Mouse (Mus musculus): ENCODE measurements at regions not wholly inside any gene's neighbourhood (a gene's known extent, or its start where the extent isn't known, plus 50 kb on each side); places are given as distances from the start of the nearest gene placed in this dataset.

DNA sequence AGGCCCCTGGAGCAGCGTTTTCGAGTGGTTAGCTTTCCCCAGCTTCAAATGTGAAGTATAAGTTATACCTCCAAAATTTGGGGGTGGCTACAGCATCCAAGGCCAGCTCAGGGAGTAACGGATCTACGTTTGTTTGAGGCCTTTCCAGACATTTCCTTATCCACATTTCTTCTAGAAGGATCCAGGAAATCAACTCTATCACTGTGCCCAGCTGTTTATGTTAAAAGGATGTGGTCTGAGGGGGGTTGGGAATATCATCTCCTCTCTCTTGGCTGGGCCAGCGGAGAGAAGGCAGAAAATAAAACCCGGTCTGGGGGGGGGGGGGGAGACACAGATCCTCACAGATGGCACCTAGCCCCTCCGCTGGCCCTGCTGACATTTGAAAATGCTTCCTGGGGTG lies 85.1 kb upstream of the Hes1 start:
- no peaks in the 10 kb centered on the region for H3K4me1 ChIP-seq (ENCODE audit: control insufficient read depth, insufficient read depth, low read length)
- WGBS: 72% methylated on average over 7 of the region's 7 CpGs
- H3K27me3 ChIP-seq (ENCODE audit: control insufficient read depth, insufficient read depth, low read length): no peaks in the 10 kb centered on the region
- H3K4me3 ChIP-seq (ENCODE audit: low read length): no peak overlapping the region
- no peaks in the 10 kb centered on the region for H3K9me3 ChIP-seq (ENCODE audit: control insufficient read depth, low read length)
- no peak overlapping the region for H3K27ac ChIP-seq (ENCODE audit: low read depth, low read length)
- H3K4me2 ChIP-seq (replicated peaks; ENCODE audit: low read depth, low read length): no peak overlapping the region
- H3K36me3 ChIP-seq (ENCODE audit: control insufficient read depth, insufficient read depth, low read length): no peaks in the 10 kb centered on the region
- no peak for ATAC-seq (ENCODE audit: low FRiP score, low TSS enrichment)
- no peak overlapping the region for H3K9ac ChIP-seq (ENCODE audit: low read depth, low read length)

- no peak overlapping the region for H3K4me2 ChIP-seq (replicated peaks; ENCODE audit: low read depth, low read length)
- no peaks in the 10 kb centered on the region for H3K9me3 ChIP-seq (ENCODE audit: control insufficient read depth, low read length)
- no peaks in the 10 kb centered on the region for H3K4me1 ChIP-seq (ENCODE audit: control insufficient read depth, insufficient read depth, low read length)
- no peak overlapping the region for H3K9ac ChIP-seq (ENCODE audit: low read depth, low read length)
- no peaks in the 10 kb centered on the region for H3K27me3 ChIP-seq (ENCODE audit: control insufficient read depth, insufficient read depth, low read length)
- H3K4me3 ChIP-seq (ENCODE audit: low read length): no peak overlapping the region
- WGBS: 82% methylated on average over 7 of the region's 7 CpGs
- no peak overlapping the region for H3K27ac ChIP-seq (ENCODE audit: low read depth, low read length)
- H3K36me3 ChIP-seq (ENCODE audit: control insufficient read depth, insufficient read depth, low read length): no peaks in the 10 kb centered on the region
- ATAC-seq (ENCODE audit: low FRiP score, low TSS enrichment): no peak
These were observed 82.6 kb upstream of the Hes1 start for GRCm38 (mm10) chr16:29981543-29981942.

DNA sequence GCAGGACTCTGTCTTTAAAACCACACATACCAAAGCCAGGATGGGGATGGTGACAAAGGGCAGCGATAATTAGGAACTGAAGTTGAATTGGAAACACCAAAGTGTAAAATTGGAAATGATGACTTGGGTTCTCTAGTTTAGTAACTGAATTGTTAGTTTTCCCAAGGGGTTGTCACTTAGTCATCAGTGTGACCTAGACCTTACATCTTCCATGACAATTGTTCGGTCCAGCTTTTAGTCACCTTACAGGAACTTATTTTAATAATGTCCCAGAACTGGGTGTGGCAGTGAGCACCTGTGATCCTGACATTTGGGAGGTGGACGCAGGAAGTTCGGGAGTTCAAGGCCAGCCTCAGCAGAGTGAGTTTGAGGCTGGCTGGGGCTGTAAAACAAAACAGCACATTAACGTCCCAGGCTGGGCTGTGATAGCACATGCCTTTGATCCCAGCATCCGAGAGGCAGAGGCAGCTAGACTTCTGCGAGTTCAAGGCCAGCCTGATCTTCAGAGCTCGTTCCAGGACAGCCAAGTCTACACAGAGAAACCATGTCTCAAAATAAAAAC lies 81.9 kb upstream of the Hes1 start:
- H3K4me3 ChIP-seq (ENCODE audit: low read length): no peak overlapping the region
- H3K36me3 ChIP-seq (ENCODE audit: control insufficient read depth, insufficient read depth, low read length): no peaks in the 10 kb centered on the region
- WGBS: 86% methylated on average over 8 of the region's 8 CpGs
- no peaks in the 10 kb centered on the region for H3K9me3 ChIP-seq (ENCODE audit: control insufficient read depth, low read length)
- no peaks in the 10 kb centered on the region for H3K4me1 ChIP-seq (ENCODE audit: control insufficient read depth, insufficient read depth, low read length)
- H3K27me3 ChIP-seq (ENCODE audit: control insufficient read depth, insufficient read depth, low read length): no peaks in the 10 kb centered on the region
- ATAC-seq (ENCODE audit: low FRiP score, low TSS enrichment): no peak
- H3K9ac ChIP-seq (ENCODE audit: low read depth, low read length): no peak overlapping the region
- H3K4me2 ChIP-seq (replicated peaks; ENCODE audit: low read depth, low read length): no peak overlapping the region
- H3K27ac ChIP-seq (ENCODE audit: low read depth, low read length): no peak overlapping the region

- no peaks in the 10 kb centered on the region for H3K27me3 ChIP-seq (ENCODE audit: control insufficient read depth, insufficient read depth, low read length)
- 69% methylated on average over 7 of the region's 7 CpGs for WGBS
- no peak overlapping the region for H3K27ac ChIP-seq (ENCODE audit: low read depth, low read length)
- no peaks in the 10 kb centered on the region for H3K4me1 ChIP-seq (ENCODE audit: control insufficient read depth, insufficient read depth, low read length)
- H3K4me3 ChIP-seq (ENCODE audit: low read length): no peak overlapping the region
- no peaks in the 10 kb centered on the region for H3K36me3 ChIP-seq (ENCODE audit: control insufficient read depth, insufficient read depth, low read length)
- ATAC-seq (ENCODE audit: low FRiP score, low TSS enrichment): no peak
- no peak overlapping the region for H3K4me2 ChIP-seq (replicated peaks; ENCODE audit: low read depth, low read length)
- H3K9me3 ChIP-seq (ENCODE audit: control insufficient read depth, low read length): no peaks in the 10 kb centered on the region
- no peak overlapping the region for H3K9ac ChIP-seq (ENCODE audit: low read depth, low read length)
These were observed 81.0 kb upstream of the Hes1 start for GRCm38 (mm10) chr16:29983161-29983560.

DNA sequence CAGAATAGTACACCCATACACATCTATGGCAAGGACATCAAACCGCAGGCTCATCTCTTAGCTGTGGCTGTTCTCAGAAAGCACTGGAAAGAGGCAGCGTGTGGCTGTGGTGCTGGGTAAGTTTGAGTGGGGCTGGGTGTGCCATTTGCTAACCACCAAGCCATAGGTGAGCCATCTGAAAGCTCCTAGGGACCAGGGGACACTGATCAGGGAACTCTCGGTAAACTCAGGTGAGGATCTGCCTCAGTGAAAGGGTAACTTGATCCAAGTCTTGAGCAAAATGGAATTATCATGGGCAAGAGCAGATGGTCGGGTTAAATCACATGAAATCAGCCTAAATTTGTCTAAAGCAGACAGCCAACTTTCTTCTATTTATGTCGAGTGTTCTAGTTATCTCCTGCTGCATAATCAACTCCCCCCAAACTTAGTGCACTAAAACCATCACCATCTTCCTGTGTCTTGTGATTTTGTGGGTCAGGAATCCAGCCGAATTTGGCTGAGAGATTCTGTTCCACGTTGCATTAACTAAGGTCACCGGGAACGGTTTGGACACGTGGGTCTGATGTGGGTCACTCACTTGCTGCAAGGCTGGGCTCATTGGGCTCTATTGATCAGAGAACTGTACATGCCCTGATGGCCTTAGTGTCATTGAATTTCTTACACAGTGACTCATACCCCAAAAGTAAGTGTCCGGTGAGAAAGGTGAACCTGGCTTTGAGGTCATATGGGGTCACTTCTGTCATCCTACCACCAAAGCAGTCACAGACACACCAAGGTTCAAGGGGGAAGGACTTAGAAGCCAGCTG lies 78.9 kb upstream of the Hes1 start:
- Histone ChIP-seq H3K9me3 (ENCODE audit: control insufficient read depth, low read length) (no peaks in the 10 kb centered on the region), H3K27me3 (ENCODE audit: control insufficient read depth, insufficient read depth, low read length) (no peaks in the 10 kb centered on the region)
- ATAC-seq (ENCODE audit: low FRiP score, low TSS enrichment): no peak

DNA sequence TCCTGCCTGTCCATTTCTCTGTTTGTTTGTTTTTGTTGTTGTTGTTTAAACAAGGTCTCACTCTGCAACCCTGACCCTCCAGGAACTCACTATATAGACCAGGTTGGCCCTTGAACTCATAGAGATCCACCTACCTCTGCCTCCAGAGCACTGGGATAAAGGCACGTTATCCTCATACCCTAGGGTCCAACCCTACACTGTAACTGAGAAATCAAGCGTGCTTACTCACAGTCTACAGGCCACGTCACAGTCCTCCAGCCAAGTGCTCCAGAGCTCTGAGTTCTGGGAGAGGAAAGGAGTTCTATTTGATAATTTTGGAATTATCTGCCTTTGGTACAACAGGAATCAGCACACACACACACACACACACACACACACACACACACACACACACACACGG lies 76.6 kb upstream of the Hes1 start:
- H3K27ac ChIP-seq (ENCODE audit: low read depth, low read length): no peak overlapping the region
- H3K27me3 ChIP-seq (ENCODE audit: control insufficient read depth, insufficient read depth, low read length): no peaks in the 10 kb centered on the region
- no peak overlapping the region for H3K4me2 ChIP-seq (replicated peaks; ENCODE audit: low read depth, low read length)
- 85% methylated on average over 4 of the region's 4 CpGs for WGBS
- 0 out of 2 replicates have a peak, but pooled peaks cover 4% of the 10 kb centered on the region for H3K4me1 ChIP-seq (ENCODE audit: control insufficient read depth, insufficient read depth, low read length)
- no peaks in the 10 kb centered on the region for H3K36me3 ChIP-seq (ENCODE audit: control insufficient read depth, insufficient read depth, low read length)
- no peak overlapping the region for H3K4me3 ChIP-seq (ENCODE audit: low read length)
- no peak for ATAC-seq (ENCODE audit: low FRiP score, low TSS enrichment)
- H3K9ac ChIP-seq (ENCODE audit: low read depth, low read length): no peak overlapping the region
- H3K9me3 ChIP-seq (ENCODE audit: control insufficient read depth, low read length): no peaks in the 10 kb centered on the region

More for the DNA sequence above, 78.9 kb upstream of the Hes1 start:
- H3K4me3 ChIP-seq (ENCODE audit: low read length): no peak overlapping the region
- no peak overlapping the region for H3K27ac ChIP-seq (ENCODE audit: low read depth, low read length)
- 0 out of 2 replicates have a peak, but pooled peaks cover 3% of the 10 kb centered on the region for H3K4me1 ChIP-seq (ENCODE audit: control insufficient read depth, insufficient read depth, low read length)
- no peaks in the 10 kb centered on the region for H3K36me3 ChIP-seq (ENCODE audit: control insufficient read depth, insufficient read depth, low read length)
- 81% methylated on average over 11 of the region's 11 CpGs for WGBS
- H3K9ac ChIP-seq (ENCODE audit: low read depth, low read length): no peak overlapping the region
- H3K4me2 ChIP-seq (replicated peaks; ENCODE audit: low read depth, low read length): no peak overlapping the region

- no peak overlapping the region for H3K4me3 ChIP-seq (ENCODE audit: low read length)
- 0 out of 2 replicates have a peak, but pooled peaks cover 5% of the 10 kb centered on the region for H3K4me1 ChIP-seq (ENCODE audit: control insufficient read depth, insufficient read depth, low read length)
- H3K36me3 ChIP-seq (ENCODE audit: control insufficient read depth, insufficient read depth, low read length): no peaks in the 10 kb centered on the region
- ATAC-seq (ENCODE audit: low FRiP score, low TSS enrichment): no peak
- no peak overlapping the region for H3K27ac ChIP-seq (ENCODE audit: low read depth, low read length)
- no peaks in the 10 kb centered on the region for H3K9me3 ChIP-seq (ENCODE audit: control insufficient read depth, low read length)
- no peak overlapping the region for H3K4me2 ChIP-seq (replicated peaks; ENCODE audit: low read depth, low read length)
- H3K27me3 ChIP-seq (ENCODE audit: control insufficient read depth, insufficient read depth, low read length): no peaks in the 10 kb centered on the region
- H3K9ac ChIP-seq (ENCODE audit: low read depth, low read length): no peak overlapping the region
- WGBS: 94% methylated on average over 6 of the region's 6 CpGs
These were observed 76.2 kb upstream of the Hes1 start for GRCm38 (mm10) chr16:29987999-29988398.

GRCm38 (mm10) chr16:29989308-29989707 lies 74.9 kb upstream of the Hes1 start:
- Histone ChIP-seq H3K27me3 (ENCODE audit: control insufficient read depth, insufficient read depth, low read length) (peaks cover 2% of the 10 kb centered on the region; the same call in 1 of the 2 replicates), H3K4me2 (replicated peaks; ENCODE audit: low read depth, low read length) (no peak overlapping the region), H3K4me3 (ENCODE audit: low read length) (no peak overlapping the region), H3K9me3 (ENCODE audit: control insufficient read depth, low read length) (no peaks in the 10 kb centered on the region), H3K4me1 (ENCODE audit: control insufficient read depth, insufficient read depth, low read length) (0 out of 2 replicates have a peak, but pooled peaks cover 9% of the 10 kb centered on the region), H3K9ac (ENCODE audit: low read depth, low read length) (no peak overlapping the region), H3K36me3 (ENCODE audit: control insufficient read depth, insufficient read depth, low read length) (no peaks in the 10 kb centered on the region), H3K27ac (ENCODE audit: low read depth, low read length) (no peak overlapping the region)
- ATAC-seq (ENCODE audit: low FRiP score, low TSS enrichment): no peak
- 41% methylated on average over 1 of the region's 1 CpGs for WGBS

DNA sequence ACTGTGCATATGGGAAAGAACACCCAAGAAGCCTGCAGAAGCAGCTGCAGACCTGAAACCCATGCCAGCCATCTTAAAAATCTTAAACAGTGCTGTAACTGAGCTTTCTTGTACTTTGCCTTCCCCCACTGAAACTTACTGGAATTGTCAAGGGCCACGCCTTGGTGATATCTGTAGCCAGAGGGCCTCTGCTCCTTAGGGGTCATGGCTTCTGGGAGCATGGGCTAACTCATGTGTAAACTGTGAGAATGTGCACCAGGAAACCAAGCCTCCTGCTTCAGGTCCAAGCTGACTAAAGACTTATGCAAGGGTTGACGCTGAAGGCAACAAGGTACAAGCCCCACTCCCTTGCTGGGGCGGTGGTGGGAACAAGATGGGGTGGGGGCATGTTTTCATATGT lies 73.8 kb upstream of the Hes1 start:
- Histone ChIP-seq H3K27me3 (ENCODE audit: control insufficient read depth, insufficient read depth, low read length) (peaks cover 5% of the 10 kb centered on the region; the same call in 1 of the 2 replicates), H3K4me2 (replicated peaks; ENCODE audit: low read depth, low read length) (no peak overlapping the region), H3K9me3 (ENCODE audit: control insufficient read depth, low read length) (no peaks in the 10 kb centered on the region), H3K4me3 (ENCODE audit: low read length) (no peak overlapping the region), H3K36me3 (ENCODE audit: control insufficient read depth, insufficient read depth, low read length) (no peaks in the 10 kb centered on the region), H3K4me1 (ENCODE audit: control insufficient read depth, insufficient read depth, low read length) (0 out of 2 replicates have a peak, but pooled peaks cover 9% of the 10 kb centered on the region), H3K9ac (ENCODE audit: low read depth, low read length) (no peak overlapping the region), H3K27ac (ENCODE audit: low read depth, low read length) (no peak overlapping the region)
- 55% methylated on average over 3 of the region's 3 CpGs for WGBS
- no peak for ATAC-seq (ENCODE audit: low FRiP score, low TSS enrichment)

Data from kidney, embryonic 14.5 days (tissue).